Mouse (Mus musculus): ENCODE measurements at regions not wholly inside any gene's neighbourhood (a gene's known extent, or its start where the extent isn't known, plus 50 kb on each side); places are given as distances from the start of the nearest gene placed in this dataset.

- Histone ChIP-seq H3K4me1 (ENCODE audit: control insufficient read depth, insufficient read depth, low read length) (no peaks in the 10 kb centered on the region), H3K79me2 (ENCODE audit: control insufficient read depth, insufficient read depth, low read length) (no peaks in the 10 kb centered on the region), H3K27ac (replicated peaks; ENCODE audit: insufficient read depth, low read depth, low read length) (no peak overlapping the region), H3K36me3 (ENCODE audit: control insufficient read depth, insufficient read depth, low read length) (no peaks in the 10 kb centered on the region), H3K27me3 (ENCODE audit: control insufficient read depth, insufficient read depth, low read length) (no peaks in the 10 kb centered on the region), H3K9ac (ENCODE audit: low read depth, low read length) (no peak overlapping the region), H3K4me3 (ENCODE audit: insufficient read depth, low read depth, low read length) (no peak overlapping the region)
- no peak for DNase-seq (ENCODE audit: extremely low read depth, low read depth, low spot score)
- TF ChIP-seq CTCF (IDR thresholded peaks at IDR 0.05; ENCODE audit: low read depth, low read length) (no peak), POLR2A (IDR thresholded peaks at IDR 0.05; ENCODE audit: extremely low read depth, insufficient read depth, low read length) (no peak)
- 81% methylated on average over 5 of the region's 5 CpGs for WGBS
These were observed 734.1 kb upstream of the Chordc1 start for GRCm38 (mm10) chr9:17557611-17558370.

- H3K4me3 ChIP-seq (ENCODE audit: insufficient read depth, low read depth, low read length) = no peak overlapping the region
- no peaks in the 10 kb centered on the region for H3K79me2 ChIP-seq (ENCODE audit: control insufficient read depth, insufficient read depth, low read length)
- H3K27me3 ChIP-seq (ENCODE audit: control insufficient read depth, insufficient read depth, low read length) = no peaks in the 10 kb centered on the region
- 68% methylated on average over 3 of the region's 3 CpGs for WGBS
- no peak for DNase-seq (ENCODE audit: extremely low read depth, low read depth, low spot score)
- no peak for TF ChIP-seq POLR2A (IDR thresholded peaks at IDR 0.05; ENCODE audit: extremely low read depth, insufficient read depth, low read length)
- TF ChIP-seq CTCF (IDR thresholded peaks at IDR 0.05; ENCODE audit: low read depth, low read length) = no peak
- H3K36me3 ChIP-seq (ENCODE audit: control insufficient read depth, insufficient read depth, low read length) = no peaks in the 10 kb centered on the region
- H3K9ac ChIP-seq (ENCODE audit: low read depth, low read length) = no peak overlapping the region
- H3K4me1 ChIP-seq (ENCODE audit: control insufficient read depth, insufficient read depth, low read length) = no peaks in the 10 kb centered on the region
- H3K27ac ChIP-seq (replicated peaks; ENCODE audit: insufficient read depth, low read depth, low read length) = no peak overlapping the region
These were observed 724.0 kb upstream of the Chordc1 start for GRCm38 (mm10) chr9:17567784-17568518.

GRCm38 (mm10) chr9:17587558-17587957 lies 704.4 kb upstream of the Chordc1 start:
- Histone ChIP-seq H3K36me3 (ENCODE audit: control insufficient read depth, insufficient read depth, low read length) (no peaks in the 10 kb centered on the region), H3K4me1 (ENCODE audit: control insufficient read depth, insufficient read depth, low read length) (no peaks in the 10 kb centered on the region), H3K27me3 (ENCODE audit: control insufficient read depth, insufficient read depth, low read length) (no peaks in the 10 kb centered on the region), H3K27ac (replicated peaks; ENCODE audit: insufficient read depth, low read depth, low read length) (no peak overlapping the region), H3K79me2 (ENCODE audit: control insufficient read depth, insufficient read depth, low read length) (no peaks in the 10 kb centered on the region), H3K4me3 (ENCODE audit: insufficient read depth, low read depth, low read length) (no peak overlapping the region), H3K9ac (ENCODE audit: low read depth, low read length) (no peak overlapping the region)
- TF ChIP-seq POLR2A (IDR thresholded peaks at IDR 0.05; ENCODE audit: extremely low read depth, insufficient read depth, low read length) = no peak
- TF ChIP-seq CTCF (IDR thresholded peaks at IDR 0.05; ENCODE audit: low read depth, low read length) = no peak
- DNase-seq (ENCODE audit: extremely low read depth, low read depth, low spot score) = no peak
- WGBS = 69% methylated on average over 2 of the region's 2 CpGs

GRCm38 (mm10) chr9:17587968-17588550 lies 703.9 kb upstream of the Chordc1 start:
- no peak for TF ChIP-seq CTCF (IDR thresholded peaks at IDR 0.05; ENCODE audit: low read depth, low read length)
- TF ChIP-seq POLR2A (IDR thresholded peaks at IDR 0.05; ENCODE audit: extremely low read depth, insufficient read depth, low read length) = no peak
- 49% methylated on average over 2 of the region's 2 CpGs for WGBS
- H3K4me3 ChIP-seq (ENCODE audit: insufficient read depth, low read depth, low read length) = no peak overlapping the region

GRCm38 (mm10) chr9:17611146-17611545 lies 680.8 kb upstream of the Chordc1 start:
- Histone ChIP-seq H3K4me1 (ENCODE audit: control insufficient read depth, insufficient read depth, low read length) (no peaks in the 10 kb centered on the region), H3K9ac (ENCODE audit: low read depth, low read length) (no peak overlapping the region), H3K4me3 (ENCODE audit: insufficient read depth, low read depth, low read length) (no peak overlapping the region), H3K27me3 (ENCODE audit: control insufficient read depth, insufficient read depth, low read length) (no peaks in the 10 kb centered on the region), H3K27ac (replicated peaks; ENCODE audit: insufficient read depth, low read depth, low read length) (no peak overlapping the region), H3K36me3 (ENCODE audit: control insufficient read depth, insufficient read depth, low read length) (no peaks in the 10 kb centered on the region), H3K79me2 (ENCODE audit: control insufficient read depth, insufficient read depth, low read length) (no peaks in the 10 kb centered on the region)
- TF ChIP-seq CTCF (IDR thresholded peaks at IDR 0.05; ENCODE audit: low read depth, low read length) (no peak), POLR2A (IDR thresholded peaks at IDR 0.05; ENCODE audit: extremely low read depth, insufficient read depth, low read length) (no peak)
- 57% methylated on average over 1 of the region's 1 CpGs for WGBS
- DNase-seq (ENCODE audit: extremely low read depth, low read depth, low spot score) = no peak

More at GRCm38 (mm10) chr9:17587968-17588550, 703.9 kb upstream of the Chordc1 start:
- Histone ChIP-seq H3K36me3 (ENCODE audit: control insufficient read depth, insufficient read depth, low read length) (no peaks in the 10 kb centered on the region), H3K27me3 (ENCODE audit: control insufficient read depth, insufficient read depth, low read length) (no peaks in the 10 kb centered on the region), H3K9ac (ENCODE audit: low read depth, low read length) (no peak overlapping the region), H3K4me1 (ENCODE audit: control insufficient read depth, insufficient read depth, low read length) (no peaks in the 10 kb centered on the region), H3K79me2 (ENCODE audit: control insufficient read depth, insufficient read depth, low read length) (no peaks in the 10 kb centered on the region), H3K27ac (replicated peaks; ENCODE audit: insufficient read depth, low read depth, low read length) (no peak overlapping the region)
- DNase-seq (ENCODE audit: extremely low read depth, low read depth, low spot score) = no peak
